Mouse (Mus musculus) limb, embryonic 13.5 days (tissue): ENCODE data around the gene Sim1. TPM values are rescaled to one million over a fixed set of nuclear protein-coding genes. Genes with fewer than 3 reads are reported as not detected.

Experiments
- ATAC-seq: fragments of 200-750 bp; cut with Nextera tagmentation; 2 replicates; pipeline ENCODE4 v1.8.0; 2017; ENCODE audit warnings: low read depth, moderate number of reproducible peaks, moderate TSS enrichment; ENCODE audit not compliant: low FRiP score
- H3K27ac ChIP-seq: fragments of 300-500 bp; sonication (generic); 2 replicates; pipeline ENCODE4 v1.5.1; 2015; ENCODE audit warnings: inconsistent platforms, mild to moderate bottlenecking, moderate library complexity
- H3K27me3 ChIP-seq: fragments of 300-500 bp; sonication (generic); 2 replicates; pipeline ENCODE4 v1.6.1; 2015; ENCODE audit warnings: mild to moderate bottlenecking, inconsistent platforms
- H3K36me3 ChIP-seq: fragments of 300-500 bp; sonication (generic); 2 replicates; pipeline ENCODE4 v1.6.1; 2015; ENCODE audit warnings: inconsistent platforms, mild to moderate bottlenecking, moderate library complexity
- H3K4me1 ChIP-seq: fragments of 300-500 bp; sonication (generic); 2 replicates; pipeline ENCODE4 v1.6.1; 2015; ENCODE audit warnings: inconsistent platforms
- H3K4me2 ChIP-seq: fragments of 300-500 bp; sonication (generic); replicated peaks from 2 replicates; pipeline ENCODE4 v1.6.1; 2015; ENCODE audit warnings: inconsistent platforms, mild to moderate bottlenecking, moderate library complexity
- H3K4me3 ChIP-seq: fragments of 300-500 bp; sonication (generic); 2 replicates; pipeline ENCODE4 v1.5.1; 2015; ENCODE audit warnings: moderate library complexity, mild to moderate bottlenecking, inconsistent platforms
- H3K9ac ChIP-seq: fragments of 300-500 bp; sonication (generic); 2 replicates; pipeline ENCODE4 v1.6.1; 2015; ENCODE audit warnings: mild to moderate bottlenecking, inconsistent platforms
- H3K9me3 ChIP-seq: fragments of 300-500 bp; sonication (generic); 2 replicates; pipeline ENCODE4 v1.6.1; 2016; ENCODE audit warnings: inconsistent platforms
- WGBS: fragments of 180-500 bp; shearing (Covaris S2); methylation state at CpG from one replicate; pipeline ENCODE4 v1.1.7; 2015; 5-methylcytosine and 5-hydroxymethylcytosine counted together
- polyA plus RNA-seq: library from polyadenylated mRNA; unstranded; fragments of >200 nt; fragmentation: Nextera tagmentation; extraction: Ambion mirVana; gene quantifications from 2 replicates; pipeline ENCODE4 v1.2.1, GENCODE M21; 2015

The Sim1 gene
- polyA plus RNA-seq, 1 experiment from 2014 or later = 1.2 TPM

GRCm38 (mm10) chr10:51011391-51012150 is 117.0 kb downstream of the Sim1 start:
- Histone ChIP-seq H3K9me3 (no peaks in the 10 kb centered on the region), H3K4me2 (no peak overlapping the region), H3K27me3 (no peaks in the 10 kb centered on the region), H3K27ac (no peak overlapping the region), H3K36me3 (no peaks in the 10 kb centered on the region), H3K9ac (no peak overlapping the region), H3K4me3 (no peak overlapping the region), H3K4me1 (no peaks in the 10 kb centered on the region)
- 12% methylated on average over 8 of the region's 8 CpGs for WGBS
- no peak for ATAC-seq

- no peak overlapping the region for H3K4me3 ChIP-seq
- H3K4me2 ChIP-seq = no peak overlapping the region
- H3K9me3 ChIP-seq = no peaks in the 10 kb centered on the region
- no peak overlapping the region for H3K9ac ChIP-seq
- 40% methylated on average over 2 of the region's 2 CpGs for WGBS
- no peak for ATAC-seq
- H3K27ac ChIP-seq = no peak overlapping the region
- H3K36me3 ChIP-seq = no peaks in the 10 kb centered on the region
- no peaks in the 10 kb centered on the region for H3K4me1 ChIP-seq
- H3K27me3 ChIP-seq = no peaks in the 10 kb centered on the region
Observed at GRCm38 (mm10) chr10:51014901-51015300, 120.3 kb downstream of the Sim1 start.

GRCm38 (mm10) chr10:51015362-51015761 is 120.8 kb downstream of the Sim1 start:
- no peaks in the 10 kb centered on the region for H3K36me3 ChIP-seq
- H3K9ac ChIP-seq = no peak overlapping the region
- 60% methylated on average over 1 of the region's 1 CpGs for WGBS
- no peaks in the 10 kb centered on the region for H3K4me1 ChIP-seq
- H3K27me3 ChIP-seq = no peaks in the 10 kb centered on the region
- H3K4me3 ChIP-seq = no peak overlapping the region
- no peak overlapping the region for H3K4me2 ChIP-seq
- H3K9me3 ChIP-seq = no peaks in the 10 kb centered on the region
- ATAC-seq = no peak
- no peak overlapping the region for H3K27ac ChIP-seq

GRCm38 (mm10) chr10:51023308-51024279 is 129.0 kb downstream of the Sim1 start:
- no peaks in the 10 kb centered on the region for H3K9me3 ChIP-seq
- H3K36me3 ChIP-seq = no peaks in the 10 kb centered on the region
- H3K4me1 ChIP-seq = no peaks in the 10 kb centered on the region
- no peak overlapping the region for H3K4me3 ChIP-seq
- 84% methylated on average over 9 of the region's 9 CpGs for WGBS
- H3K4me2 ChIP-seq = no peak overlapping the region
- no peak overlapping the region for H3K27ac ChIP-seq
- ATAC-seq = no peak
- H3K9ac ChIP-seq = no peak overlapping the region
- no peaks in the 10 kb centered on the region for H3K27me3 ChIP-seq
